Mouse (Mus musculus): Measurements from ENCODE around the gene Olfr1338. TPM values are rescaled to one million over a fixed set of nuclear protein-coding genes. Genes with fewer than 3 reads are reported as not detected.

The Olfr1338 gene
- polyA plus RNA-seq, 1 experiment from 2014 or later, result not detected

Other genes with a start within 250 kb of the Olfr1338 start
- gene 2610528J11Rik, start 231.7 kb downstream of the Olfr1338 start, polyA plus RNA-seq (2016; fragmentation: Nextera tagmentation; extraction: Ambion mirVana), result 0.70 and 1.7 TPM in 2 replicates
- gene Tmem125, start 214.7 kb downstream of the Olfr1338 start, polyA plus RNA-seq (2016; fragmentation: Nextera tagmentation; extraction: Ambion mirVana), result 0.32 and 0.69 TPM in 2 replicates
- gene Cfap57, start 138.0 kb downstream of the Olfr1338 start, polyA plus RNA-seq (2016; fragmentation: Nextera tagmentation; extraction: Ambion mirVana), result 0.84 and 1.1 TPM in 2 replicates
- gene Ebna1bp2, start 137.9 kb downstream of the Olfr1338 start, polyA plus RNA-seq (2016; fragmentation: Nextera tagmentation; extraction: Ambion mirVana), result 110 and 166 TPM in 2 replicates
- gene Olfr62, start 99.8 kb downstream of the Olfr1338 start, polyA plus RNA-seq (2016; fragmentation: Nextera tagmentation; extraction: Ambion mirVana), result not detected in 2 replicates
- gene Olfr1342, start 66.0 kb downstream of the Olfr1338 start, polyA plus RNA-seq (2016; fragmentation: Nextera tagmentation; extraction: Ambion mirVana), result not detected in 2 replicates
- 0.03 TPM in 1 of 2 replicates, not detected in the other for gene Olfr1341, start 55.2 kb downstream of the Olfr1338 start, polyA plus RNA-seq (2016; fragmentation: Nextera tagmentation; extraction: Ambion mirVana)
- not detected in 2 replicates for gene Olfr1340, start 38.6 kb downstream of the Olfr1338 start, polyA plus RNA-seq (2016; fragmentation: Nextera tagmentation; extraction: Ambion mirVana)
- gene Olfr1339, start 26.6 kb downstream of the Olfr1338 start, polyA plus RNA-seq (2016; fragmentation: Nextera tagmentation; extraction: Ambion mirVana), result not detected in 2 replicates
- gene Olfr1337, start 23.8 kb upstream of the Olfr1338 start, polyA plus RNA-seq (2016; fragmentation: Nextera tagmentation; extraction: Ambion mirVana), result not detected in 2 replicates
- gene Olfr1335, start 51.2 kb upstream of the Olfr1338 start, polyA plus RNA-seq (2016; fragmentation: Nextera tagmentation; extraction: Ambion mirVana), result not detected in 2 replicates
- gene Olfr1333, start 77.5 kb upstream of the Olfr1338 start, polyA plus RNA-seq (2016; fragmentation: Nextera tagmentation; extraction: Ambion mirVana), result not detected in 2 replicates
- gene Olfr1331, start 105.9 kb upstream of the Olfr1338 start, polyA plus RNA-seq (2016; fragmentation: Nextera tagmentation; extraction: Ambion mirVana), result not detected in 2 replicates
- gene Olfr1330, start 129.9 kb upstream of the Olfr1338 start, polyA plus RNA-seq (2016; fragmentation: Nextera tagmentation; extraction: Ambion mirVana), result 0.04 and 0.10 TPM in 2 replicates
- not detected in 2 replicates for gene Olfr1329, start 158.7 kb upstream of the Olfr1338 start, polyA plus RNA-seq (2016; fragmentation: Nextera tagmentation; extraction: Ambion mirVana)
- gene Olfr1328, start 179.9 kb upstream of the Olfr1338 start, polyA plus RNA-seq (2016; fragmentation: Nextera tagmentation; extraction: Ambion mirVana), result 0.05 TPM in 1 of 2 replicates, not detected in the other
- not detected in 2 replicates for gene Lao1, start 202.8 kb upstream of the Olfr1338 start, polyA plus RNA-seq (2016; fragmentation: Nextera tagmentation; extraction: Ambion mirVana)